In genomic region chr2:148043976-148044876, GRCm38 (mm10) we compare ENCODE assay signal across 11 mouse cellular contexts. TPM values are rescaled to one million over a fixed set of nuclear protein-coding genes. Genes with fewer than 3 reads are reported as not detected.
DNase-seq lines count a peak whose midpoint lies in the region; ATAC-seq and TF ChIP-seq lines count a peak whose summit lies in the region.
"Had no signal": no experiment of that assay in that cellular context is flagged by ENCODE, and none has a peak within 500 bp of the region (broad histone marks: within the 10 kb centered on the region; RNA-seq: fewer than 3 reads in every experiment).

No protein-coding gene starts in this region.

- no peak overlapping the region for H3K9ac ChIP-seq in heart, embryonic 14.5 days (ENCODE audit: low read length)
- no peak overlapping the region for H3K9ac ChIP-seq in embryonic facial prominence, embryonic 11.5 days (replicated peaks; ENCODE audit: low read length)
- H3K9ac ChIP-seq in intestine, postnatal 0 days (ENCODE audit: low read depth, low read length) = no peak overlapping the region
- H3K9ac ChIP-seq in neural tube, embryonic 11.5 days (ENCODE audit: low read length) = no peak overlapping the region

- no peaks in the 10 kb centered on the region for H3K36me3 ChIP-seq in heart, embryonic 14.5 days (ENCODE audit: control insufficient read depth, insufficient read depth, low read length)
- H3K36me3 ChIP-seq in embryonic facial prominence, embryonic 11.5 days (replicated peaks; ENCODE audit: control insufficient read depth, insufficient read depth, low read depth, low read length) = no peaks in the 10 kb centered on the region
- H3K36me3 ChIP-seq in intestine, postnatal 0 days (ENCODE audit: control insufficient read depth, insufficient read depth) = no peaks in the 10 kb centered on the region
- no peaks in the 10 kb centered on the region for H3K36me3 ChIP-seq in neural tube, embryonic 11.5 days (ENCODE audit: control insufficient read depth, insufficient read depth, low read length)

- H3K9me3 ChIP-seq in heart, embryonic 14.5 days (ENCODE audit: control insufficient read depth, low read length) = no peaks in the 10 kb centered on the region
- no peaks in the 10 kb centered on the region for H3K9me3 ChIP-seq in embryonic facial prominence, embryonic 11.5 days (replicated peaks; ENCODE audit: control insufficient read depth, low read length)
- no peaks in the 10 kb centered on the region for H3K9me3 ChIP-seq in intestine, postnatal 0 days (ENCODE audit: control insufficient read depth)
- no peaks in the 10 kb centered on the region for H3K9me3 ChIP-seq in neural tube, embryonic 11.5 days (ENCODE audit: control insufficient read depth, low read length)

- H3K4me2 ChIP-seq in heart, embryonic 14.5 days (ENCODE audit: low read length) = peak overlapping the region; percentile 75
- H3K4me2 ChIP-seq in embryonic facial prominence, embryonic 11.5 days (ENCODE audit: low read depth, low read length) = no peak overlapping the region; the same call in 1 of the 2 replicates
- peak overlapping the region; percentile 79 for H3K4me2 ChIP-seq in intestine, postnatal 0 days (replicated peaks; ENCODE audit: low read depth)
- no peak overlapping the region for H3K4me2 ChIP-seq in neural tube, embryonic 11.5 days (ENCODE audit: low read depth)

- no peak overlapping the region for H3K27ac ChIP-seq in heart, embryonic 14.5 days (replicated peaks in 1 of 2; ENCODE audit: control insufficient read depth in 1 of 2, insufficient read depth in 1 of 2, low read depth in 2 of 2, low read length in 2 of 2)
- no peak overlapping the region for H3K27ac ChIP-seq in embryonic facial prominence, embryonic 11.5 days (replicated peaks; ENCODE audit: low read depth, low read length)
- no peak overlapping the region for H3K27ac ChIP-seq in intestine, postnatal 0 days (ENCODE audit: low read depth, low read length)
- H3K27ac ChIP-seq in neural tube, embryonic 11.5 days (ENCODE audit: low read depth, low read length) = no peak overlapping the region
- H3K27ac ChIP-seq: macrophage had no signal

- peaks cover 13 to 36% of the 10 kb centered on the region in 2 experiments; a peak in 3 of 4 replicates for H3K4me1 ChIP-seq in heart, embryonic 14.5 days (ENCODE audit: control insufficient read depth in 2 of 2, insufficient read depth in 2 of 2, low read length in 2 of 2)
- no peaks in the 10 kb centered on the region for H3K4me1 ChIP-seq in embryonic facial prominence, embryonic 11.5 days (ENCODE audit: control insufficient read depth, insufficient read depth, low read length)
- no peaks in the 10 kb centered on the region for H3K4me1 ChIP-seq in intestine, postnatal 0 days (replicated peaks; ENCODE audit: control insufficient read depth, insufficient read depth, low read length)
- H3K4me1 ChIP-seq in neural tube, embryonic 11.5 days (ENCODE audit: control insufficient read depth, insufficient read depth, low read length) = no peaks in the 10 kb centered on the region

- no peak for ATAC-seq in heart, embryonic 14.5 days (ENCODE audit: insufficient number of reproducible peaks, insufficient read depth, low FRiP score, low read depth)
- ATAC-seq in embryonic facial prominence, embryonic 11.5 days (replicated peaks; ENCODE audit: insufficient number of reproducible peaks, low FRiP score, low TSS enrichment, low read depth) = no peak
- ATAC-seq in intestine, postnatal 0 days = no peak
- ATAC-seq in neural tube, embryonic 11.5 days (ENCODE audit: insufficient read depth, low FRiP score, low TSS enrichment) = no peak
- no peak for ATAC-seq in activated CD4-positive, CD25-positive, alpha-beta regulatory T cell, adult 4 months
- ATAC-seq: Patski had no signal

- peaks cover 100% of the 10 kb centered on the region for H3K27me3 ChIP-seq in heart, embryonic 14.5 days (ENCODE audit: control insufficient read depth, insufficient read depth, low read length)
- H3K27me3 ChIP-seq in embryonic facial prominence, embryonic 11.5 days (ENCODE audit: control insufficient read depth, insufficient read depth, low read length) = peaks cover 93% of the 10 kb centered on the region
- H3K27me3 ChIP-seq in intestine, postnatal 0 days (replicated peaks; ENCODE audit: control insufficient read depth, insufficient read depth, low read length) = peaks cover 98% of the 10 kb centered on the region
- H3K27me3 ChIP-seq in neural tube, embryonic 11.5 days (ENCODE audit: control insufficient read depth, insufficient read depth, low read length) = peaks cover 100% of the 10 kb centered on the region

- WGBS in heart, embryonic 14.5 days = 2% methylated on average over 68 of the region's 71 CpGs
- WGBS in embryonic facial prominence, embryonic 11.5 days = under 1% methylated on average over 70 of the region's 71 CpGs
- 16% methylated on average over 71 of the region's 71 CpGs for WGBS in intestine, postnatal 0 days
- under 1% methylated on average over 70 of the region's 71 CpGs for WGBS in neural tube, embryonic 11.5 days

- intact Hi-C loops in heart, postnatal 25 days (cut with DNase I) = loop anchor here (10.0 kb wide), 1 partner anchor 849 kb away; the partner anchor contains the start of gene Nkx2-2

- H3K4me3 ChIP-seq in heart, embryonic 14.5 days (ENCODE audit: control insufficient read depth in 1 of 2, insufficient read depth in 1 of 2, low read depth in 1 of 2, low read length in 2 of 2) = peak overlapping the region; percentile 12 to 48; a peak in 3 of 4 replicates
- H3K4me3 ChIP-seq in embryonic facial prominence, embryonic 11.5 days (ENCODE audit: low read depth, low read length) = 0 out of 2 replicates have a peak overlapping the region, but pooled peaks have one; percentile 1
- H3K4me3 ChIP-seq in intestine, postnatal 0 days (ENCODE audit: low read depth, low read length) = peak overlapping the region; percentile 45
- 0 out of 2 replicates have a peak overlapping the region, but pooled peaks have one; percentile 10 for H3K4me3 ChIP-seq in neural tube, embryonic 11.5 days (ENCODE audit: low read depth, low read length)

- TF ChIP-seq CTCF in intestine, postnatal 0 days (IDR thresholded peaks at IDR 0.05; ENCODE audit: low read depth) = no peak

- no peak for DNase-seq in heart, postnatal 25 days (ENCODE audit: low spot score)
- DNase-seq in embryonic facial prominence, embryonic 11.5 days (ENCODE audit: low spot score) = no peak
- peak; percentile 44 for DNase-seq in neural tube, embryonic 11.5 days (ENCODE audit: low spot score)
- DNase-seq in thymus, postnatal 25 days = no peak
- no peak for DNase-seq in ovary, postnatal 10 days (ENCODE audit: low spot score)
- DNase-seq: cerebellum, adult 9-11 months had no signal

RNA-seq across cellular contexts. Expression of gene Foxa2, which starts 2.5 kb away (rescaled TPM):
- 0.24 TPM in 1 of 2 replicates, not detected in the other for polyA plus RNA-seq in heart, embryonic 14.5 days (2014; fragmentation: Nextera tagmentation; extraction: Ambion mirVana)
- total RNA-seq in heart, postnatal 25 days (2021) = not detected
- 1.6 and 1.9 TPM in 2 replicates for polyA plus RNA-seq in embryonic facial prominence, embryonic 11.5 days (2014; fragmentation: Nextera tagmentation; extraction: Ambion mirVana)
- polyA plus RNA-seq in intestine, postnatal 0 days (2015; fragmentation: Nextera tagmentation; extraction: Ambion mirVana) = 0.94 and 1.5 TPM in 2 replicates
- polyA plus RNA-seq in neural tube, embryonic 11.5 days (2014; fragmentation: Nextera tagmentation; extraction: Ambion mirVana) = 4.0 and 4.1 TPM in 2 replicates
- not detected for polyA plus RNA-seq in activated CD4-positive, CD25-positive, alpha-beta regulatory T cell, adult 4 months (2017; shearing (Covaris generic))
- polyA plus RNA-seq: macrophage had no signal

Comparison
In these comparisons a context has a peak if more than half of its experiments do, and no peak if none do; other contexts are left out.
1. H3K4me2 ChIP-seq: peak in heart, embryonic 14.5 days (single experiment) and intestine, postnatal 0 days (single experiment); none in embryonic facial prominence, embryonic 11.5 days (single experiment) and neural tube, embryonic 11.5 days (single experiment).
2. Peak in every context shown above with its lines, with median percentiles within 50 percentile points of each other: H3K4me3 ChIP-seq.